Mouse (Mus musculus): Measurements from ENCODE around the gene Magi2.

The Magi2 gene

GRCm38 (mm10) chr5:19933190-19933589 lies 706.4 kb downstream of the Magi2 start:
- in situ Hi-C loops (cut with MseI, MboI), result no loop called here

- in situ Hi-C loops (cut with MseI, MboI), result no loop called here
Measured at GRCm38 (mm10) chr5:19951102-19951501, 724.3 kb downstream of the Magi2 start.

GRCm38 (mm10) chr5:19964113-19964512 lies 737.3 kb downstream of the Magi2 start:
- in situ Hi-C loops (cut with MseI, MboI), result no loop called here

GRCm38 (mm10) chr5:19972736-19973135 lies 745.9 kb downstream of the Magi2 start:
- in situ Hi-C loops (cut with MseI, MboI), result no loop called here

- in situ Hi-C loops (cut with MseI, MboI), result no loop called here
Measured at GRCm38 (mm10) chr5:19973852-19974251, 747.0 kb downstream of the Magi2 start.

- in situ Hi-C loops (cut with MseI, MboI), result no loop called here
Measured at GRCm38 (mm10) chr5:19981518-19981917, 754.7 kb downstream of the Magi2 start.

- in situ Hi-C loops (cut with MseI, MboI), result no loop called here
Measured at GRCm38 (mm10) chr5:19982031-19982430, 755.2 kb downstream of the Magi2 start.

GRCm38 (mm10) chr5:19999486-19999885 lies 772.6 kb downstream of the Magi2 start:
- in situ Hi-C loops (cut with MseI, MboI), result no loop called here

- in situ Hi-C loops (cut with MseI, MboI), result no loop called here
Measured at GRCm38 (mm10) chr5:19999912-20000311, 773.1 kb downstream of the Magi2 start.

- in situ Hi-C loops (cut with MseI, MboI), result no loop called here
Measured at GRCm38 (mm10) chr5:20006616-20007015, 779.8 kb downstream of the Magi2 start.

- in situ Hi-C loops (cut with MseI, MboI), result no loop called here
Measured at GRCm38 (mm10) chr5:20007246-20007645, 780.4 kb downstream of the Magi2 start.

- in situ Hi-C loops (cut with MseI, MboI), result no loop called here
Measured at GRCm38 (mm10) chr5:20010210-20010609, 783.4 kb downstream of the Magi2 start.

GRCm38 (mm10) chr5:20018063-20018462 lies 791.2 kb downstream of the Magi2 start:
- in situ Hi-C loops (cut with MseI, MboI), result no loop called here

GRCm38 (mm10) chr5:20046649-20047048 lies 819.8 kb downstream of the Magi2 start:
- in situ Hi-C loops (cut with MseI, MboI), result no loop called here

- in situ Hi-C loops (cut with MseI, MboI), result no loop called here
Measured at GRCm38 (mm10) chr5:20048386-20048785, 821.5 kb downstream of the Magi2 start.

- in situ Hi-C loops (cut with MseI, MboI), result no loop called here
Measured at GRCm38 (mm10) chr5:20050284-20050683, 823.4 kb downstream of the Magi2 start.

GRCm38 (mm10) chr5:20055000-20055399 lies 828.2 kb downstream of the Magi2 start:
- in situ Hi-C loops (cut with MseI, MboI), result no loop called here

- in situ Hi-C loops (cut with MseI, MboI), result no loop called here
Measured at GRCm38 (mm10) chr5:20056074-20056842, 829.4 kb downstream of the Magi2 start.

GRCm38 (mm10) chr5:20056856-20057255 lies 830.0 kb downstream of the Magi2 start:
- in situ Hi-C loops (cut with MseI, MboI), result no loop called here

- in situ Hi-C loops (cut with MseI, MboI), result no loop called here
Measured at GRCm38 (mm10) chr5:20062011-20062410, 835.2 kb downstream of the Magi2 start.

- in situ Hi-C loops (cut with MseI, MboI), result no loop called here
Measured at GRCm38 (mm10) chr5:20065081-20065480, 838.2 kb downstream of the Magi2 start.

GRCm38 (mm10) chr5:20068496-20068895 lies 841.7 kb downstream of the Magi2 start:
- in situ Hi-C loops (cut with MseI, MboI), result no loop called here

- in situ Hi-C loops (cut with MseI, MboI), result no loop called here
Measured at GRCm38 (mm10) chr5:20068921-20069486, 842.2 kb downstream of the Magi2 start.
